1 mouse cellular context compared by ENCODE assay signal in the genomic region with DNA sequence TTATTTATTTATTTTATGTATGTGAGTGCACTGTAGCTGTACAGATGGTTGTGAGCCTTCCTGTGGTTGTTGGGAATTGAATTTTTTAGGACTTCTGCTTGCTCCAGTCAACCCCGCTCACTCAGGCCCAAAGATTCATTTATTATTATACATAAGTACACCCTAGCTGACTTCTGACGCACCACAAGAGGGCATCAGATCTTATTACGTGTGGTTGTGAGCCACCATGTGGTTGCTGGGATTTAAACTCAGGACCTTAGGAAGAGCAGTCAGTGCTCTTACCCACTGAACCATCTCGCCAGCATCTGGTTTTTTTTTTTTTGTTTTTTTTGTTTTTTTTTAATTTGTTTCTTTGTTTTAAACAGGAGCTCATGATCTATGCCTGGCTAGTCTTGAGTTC.
A peak's percentile ranks its signal among the peaks of the same experiment; 100 is the strongest.
TF ChIP-seq lines count a peak whose summit lies in the region.

No protein-coding gene starts in this region.

TF ChIP-seq in CH12.LX, 34 proteins besides CTCF, POLR2A, EP300 and RAD21:
- peak; percentile 30; the same call in 1 of the 2 replicates for TF ChIP-seq SMC3 (IDR thresholded peaks at IDR 0.05; ENCODE audit: low read depth, low read length)
- TF ChIP-seq MYC (IDR thresholded peaks at IDR 0.05; ENCODE audit: low read depth, low read length): 0 out of 2 replicates have a peak, but pooled peaks have one; percentile 41
